Mouse (Mus musculus) heart, adult 2 months (tissue): ENCODE measurements around the gene Psmg3. TPM values are rescaled to one million over a fixed set of nuclear protein-coding genes. Genes with fewer than 3 reads are reported as not detected.

Source experiments
- DNase-seq, 2 experiments: peaks; one replicate each; pipeline ENCODE4 v3.0.0; 2021
- H3K27ac ChIP-seq: fragments of 200-600 bp; 2 replicates; pipeline ENCODE4 v1.8.1; 2022
- H3K27me3 ChIP-seq: fragments of 200-500 bp; 2 replicates; pipeline ENCODE4 v1.6.1; 2012; ENCODE audit warnings: mild to moderate bottlenecking, low read length, inconsistent platforms, mixed read lengths; ENCODE audit not compliant: control insufficient read depth, insufficient read depth
- H3K36me3 ChIP-seq: fragments of 200-500 bp; 2 replicates; pipeline ENCODE4 v1.6.1; 2012; ENCODE audit warnings: low read length, inconsistent platforms; ENCODE audit not compliant: control insufficient read depth, insufficient read depth
- H3K4me1 ChIP-seq: fragments of 200-500 bp; 2 replicates; pipeline ENCODE4 v1.6.1; 2011; ENCODE audit warnings: low read length; ENCODE audit not compliant: control insufficient read depth, insufficient read depth
- H3K4me3 ChIP-seq: fragments of 200-600 bp; 2 replicates; pipeline ENCODE4 v1.8.1; 2022
- H3K79me2 ChIP-seq: fragments of 200-500 bp; replicated peaks from 2 replicates; pipeline ENCODE4 v1.6.1; 2012; ENCODE audit warnings: mild to moderate bottlenecking, inconsistent platforms, low read length, moderate library complexity, mixed read lengths; ENCODE audit not compliant: control insufficient read depth, insufficient read depth
- H3K9ac ChIP-seq: fragments of 200-500 bp; 2 replicates; pipeline ENCODE4 v1.6.1; 2012; ENCODE audit warnings: low read depth, mild to moderate bottlenecking, control low read depth, inconsistent platforms, low read length, mixed read lengths
- CTCF ChIP-seq: fragments of 200-600 bp; IDR thresholded peaks from 2 replicates; pipeline ENCODE4 v1.8.1; 2022; ENCODE audit warnings: antibody characterized with exemption, mild to moderate bottlenecking, moderate library complexity
- EP300 ChIP-seq: fragments of 200-500 bp; IDR thresholded peaks from 2 replicates; pipeline ENCODE4 v1.6.1; 2011; ENCODE audit warnings: low read depth, low read length, control low read depth; ENCODE audit not compliant: insufficient read depth
- POLR2A ChIP-seq: fragments of 200-500 bp; IDR thresholded peaks from 2 replicates; pipeline ENCODE4 v1.6.1; 2011; ENCODE audit warnings: mild to moderate bottlenecking, low read depth, low read length, control low read depth; ENCODE audit not compliant: insufficient read depth
- WGBS: fragments of 180-500 bp; shearing (Covaris S2); methylation state at CpG from one replicate; pipeline ENCODE4 v1.1.7; 2018; 5-methylcytosine and 5-hydroxymethylcytosine counted together
- intact Hi-C: fragments of 180-260 bp; cut with DNase I; formaldehyde crosslinking; loops from one replicate; pipeline ENCODE4 v1.15.1; 2025
- polyA plus RNA-seq: library from polyadenylated mRNA; depleted of rRNA; stranded (reverse); fragments of >200 nt; gene quantifications from 2 replicates; pipeline ENCODE4 v1.2.3, GENCODE M21; 2012
- total RNA-seq, 2 experiments: library from RNA; stranded (reverse); gene quantifications; 2 replicates each; pipeline ENCODE4 v1.2.3; 2021

Gene Psmg3
- total and polyA plus RNA-seq, 3 experiments, result 9.9 to 15.7 (median 11.3) TPM

- DNase-seq, result peak; percentile 48 to 54
- TF ChIP-seq CTCF (peak; percentile 63), POLR2A (no peak)
- Histone ChIP-seq H3K27me3 (no peaks in the 10 kb centered on the region), H3K4me1 (peaks cover under 1% of the 10 kb centered on the region), H3K9ac (no peak overlapping the region), H3K36me3 (no peaks in the 10 kb centered on the region), H3K27ac (no peak overlapping the region), H3K79me2 (peaks cover 3% of the 10 kb centered on the region; the same call in 1 of the 2 replicates), H3K4me3 (no peak overlapping the region)
- intact Hi-C loops, result loop anchor here (2.0 kb wide), 1 partner anchor 23 kb away; no protein-coding TSS in a partner anchor
- 10% methylated on average over 12 of the region's 12 CpGs for WGBS
Observed at GRCm38 (mm10) chr5:139803601-139804102, 23.0 kb downstream of the Psmg3 start.

DNA sequence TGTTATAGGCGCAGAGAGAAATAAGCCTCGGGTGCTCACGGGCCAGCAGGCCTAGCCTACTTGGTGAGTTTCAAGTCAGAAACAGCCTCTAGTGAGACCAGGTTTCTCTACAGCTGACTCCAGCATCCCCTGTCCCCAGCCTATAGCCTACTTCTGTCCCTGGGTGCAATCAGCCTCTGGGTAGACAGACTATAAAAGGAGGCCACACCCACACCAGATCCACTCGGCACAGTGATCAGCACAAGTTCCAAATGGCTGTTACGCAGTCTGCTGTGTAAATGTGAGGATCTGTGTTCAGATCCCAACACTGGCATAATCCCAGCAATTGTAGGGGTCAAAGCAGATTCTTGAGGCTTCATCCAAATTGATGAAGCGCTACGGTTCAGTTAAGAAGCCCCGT is 23.5 kb downstream of the Psmg3 start:
- TF ChIP-seq EP300 (no peak), CTCF (no peak), POLR2A (no peak)
- Histone ChIP-seq H3K4me3 (no peak overlapping the region), H3K4me1 (peaks cover 4% of the 10 kb centered on the region), H3K79me2 (peaks cover 3% of the 10 kb centered on the region; the same call in 1 of the 2 replicates), H3K36me3 (no peaks in the 10 kb centered on the region), H3K9ac (no peak overlapping the region), H3K27ac (no peak overlapping the region), H3K27me3 (no peaks in the 10 kb centered on the region)
- WGBS, result 75% methylated on average over 8 of the region's 8 CpGs
- intact Hi-C loops, result loop anchor here (2.0 kb wide), 1 partner anchor 22 kb away; no protein-coding TSS in a partner anchor
- DNase-seq, result no peak

GRCm38 (mm10) chr5:139801880-139802279 is 24.8 kb downstream of the Psmg3 start:
- no peak for DNase-seq
- Histone ChIP-seq H3K27ac (no peak overlapping the region), H3K4me1 (peaks cover 13% of the 10 kb centered on the region), H3K79me2 (peaks cover 3% of the 10 kb centered on the region; the same call in 1 of the 2 replicates), H3K36me3 (no peaks in the 10 kb centered on the region), H3K9ac (no peak overlapping the region), H3K27me3 (no peaks in the 10 kb centered on the region), H3K4me3 (no peak overlapping the region)
- intact Hi-C loops, result loop anchor here (2.0 kb wide), 1 partner anchor 21 kb away; no protein-coding TSS in a partner anchor
- TF ChIP-seq EP300 (no peak), CTCF (no peak), POLR2A (no peak)
- 88% methylated on average over 10 of the region's 10 CpGs for WGBS

GRCm38 (mm10) chr5:139801231-139801630 is 25.5 kb downstream of the Psmg3 start:
- no peak for TF ChIP-seq EP300
- no peak for TF ChIP-seq CTCF
- TF ChIP-seq POLR2A, result no peak
- H3K27ac ChIP-seq, result no peak overlapping the region
- intact Hi-C loops, result no loop called here
- peaks cover 3% of the 10 kb centered on the region; the same call in 1 of the 2 replicates for H3K79me2 ChIP-seq
- H3K27me3 ChIP-seq, result no peaks in the 10 kb centered on the region
- DNase-seq, result no peak
- no peaks in the 10 kb centered on the region; the same call in 1 of the 2 replicates for H3K36me3 ChIP-seq
- no peak overlapping the region for H3K4me3 ChIP-seq
- H3K9ac ChIP-seq, result no peak overlapping the region
- 92% methylated on average over 8 of the region's 8 CpGs for WGBS
- peaks cover 16% of the 10 kb centered on the region for H3K4me1 ChIP-seq

- no peak overlapping the region for H3K4me3 ChIP-seq
- H3K79me2 ChIP-seq, result peaks cover 5% of the 10 kb centered on the region; the same call in 1 of the 2 replicates
- intact Hi-C loops, result loop anchor here (10.0 kb wide), 1 partner anchor 415 kb away; no protein-coding TSS in a partner anchor
- H3K27me3 ChIP-seq, result no peaks in the 10 kb centered on the region
- TF ChIP-seq EP300, result no peak
- TF ChIP-seq POLR2A, result no peak
- no peak for TF ChIP-seq CTCF
- WGBS, result 92% methylated on average over 33 of the region's 33 CpGs
- DNase-seq, result no peak
- no peak overlapping the region for H3K9ac ChIP-seq
- H3K27ac ChIP-seq, result no peak overlapping the region
- H3K4me1 ChIP-seq, result peaks cover 28% of the 10 kb centered on the region
- H3K36me3 ChIP-seq, result no peaks in the 10 kb centered on the region; the same call in 1 of the 2 replicates
Observed at GRCm38 (mm10) chr5:139799801-139800590, 26.7 kb downstream of the Psmg3 start.

- no peaks in the 10 kb centered on the region; the same call in 1 of the 2 replicates for H3K36me3 ChIP-seq
- intact Hi-C loops, result loop anchor here (10.0 kb wide), 1 partner anchor 414 kb away; no protein-coding TSS in a partner anchor
- H3K4me3 ChIP-seq, result no peak overlapping the region
- H3K79me2 ChIP-seq, result peaks cover 5% of the 10 kb centered on the region; the same call in 1 of the 2 replicates
- WGBS, result 92% methylated on average over 9 of the region's 9 CpGs
- H3K9ac ChIP-seq, result no peak overlapping the region
- TF ChIP-seq EP300 (no peak), POLR2A (no peak)
- DNase-seq, result no peak
- peaks cover 37% of the 10 kb centered on the region for H3K4me1 ChIP-seq
- peak overlapping the region; percentile 99; the same call in 1 of the 2 replicates for H3K27ac ChIP-seq
- H3K27me3 ChIP-seq, result no peaks in the 10 kb centered on the region
Observed at GRCm38 (mm10) chr5:139799041-139799440, 27.6 kb downstream of the Psmg3 start.
